Mouse (Mus musculus) heart, postnatal 14 days (tissue): ENCODE data around the gene Olfr1254. TPM values are rescaled to one million over a fixed set of nuclear protein-coding genes. Genes with fewer than 3 reads are reported as not detected.

Experiments
- DNase-seq, 2 experiments: peaks; one replicate each; pipeline ENCODE4 v3.0.0; 2021 to 2022
- intact Hi-C: fragments of 180-260 bp; cut with DNase I; formaldehyde crosslinking; loops from one replicate; pipeline ENCODE4 v1.15.1; 2025
- long read RNA-seq, 2 experiments: library from polyadenylated mRNA; stranded (forward); transcript quantifications; one replicate each; pipeline ENCODE4 v2.0.0; 2021
- total RNA-seq, 2 experiments: library from RNA; stranded (reverse); gene quantifications; 2 replicates each; pipeline ENCODE4 v1.2.3; 2021

Olfr1254 gene
- not detected for total RNA-seq
- long read RNA-seq, experiment 1: 0 reads
- long read RNA-seq, experiment 2: 0 reads

GRCm38 (mm10) chr2:89793519-89793918, at the start of gene Olfr1254:
Olfr1254 (minus strand) TSS chr2:89793619.
- DNase-seq: no peak
- intact Hi-C loops: no loop called here

GRCm38 (mm10) chr2:89841455-89841854, 48.0 kb upstream of the Olfr1254 start, which contains the start of gene Olfr1256:
Olfr1256 (minus strand) TSS chr2:89841555.
- intact Hi-C loops: no loop called here
- no peak for DNase-seq

GRCm38 (mm10) chr2:89820216-89820615, 26.8 kb upstream of the Olfr1254 start:
- intact Hi-C loops: no loop called here
- DNase-seq: no peak

GRCm38 (mm10) chr2:89811751-89812150, 18.3 kb upstream of the Olfr1254 start, which contains the start of gene Olfr1255:
Olfr1255 (plus strand) TSS chr2:89812051.
- intact Hi-C loops: no loop called here
- no peak for DNase-seq

GRCm38 (mm10) chr2:89810751-89811150, 17.3 kb upstream of the Olfr1254 start:
- no peak for DNase-seq
- intact Hi-C loops: no loop called here

GRCm38 (mm10) chr2:89799583-89799982, 6.2 kb upstream of the Olfr1254 start:
- DNase-seq: no peak
- intact Hi-C loops: no loop called here

GRCm38 (mm10) chr2:89756990-89757389, 36.4 kb downstream of the Olfr1254 start, which contains the start of gene Olfr1253:
Olfr1253 (minus strand) TSS chr2:89757090.
- DNase-seq: no peak
- intact Hi-C loops: no loop called here

Other genes starting within 250 kb of the Olfr1254 start
- gene Olfr1245, start 215.2 kb downstream of the Olfr1254 start, total RNA-seq: not detected
- not detected for gene Olfr1246, start 200.5 kb downstream of the Olfr1254 start, total RNA-seq
- not detected for gene Olfr1247, start 179.5 kb downstream of the Olfr1254 start, total RNA-seq
- not detected for gene Olfr1248, start 175.4 kb downstream of the Olfr1254 start, total RNA-seq
- not detected for gene Olfr1249, start 158.6 kb downstream of the Olfr1254 start, total RNA-seq
- gene Olfr1250, start 132.2 kb downstream of the Olfr1254 start, total RNA-seq: not detected
- not detected for gene Olfr1251, start 121.7 kb downstream of the Olfr1254 start, total RNA-seq
- not detected for gene Olfr1252, start 68.6 kb downstream of the Olfr1254 start, total RNA-seq
- not detected for gene Olfr1253, start 36.5 kb downstream of the Olfr1254 start, total RNA-seq
- gene Olfr1255, start 18.4 kb upstream of the Olfr1254 start, total RNA-seq: not detected
- gene Olfr1256, start 47.9 kb upstream of the Olfr1254 start, total RNA-seq: not detected
- gene Olfr48, start 54.6 kb upstream of the Olfr1254 start, total RNA-seq: not detected
- gene Olfr1257, start 84.8 kb upstream of the Olfr1254 start, total RNA-seq: not detected
- gene Olfr1258, start 133.7 kb upstream of the Olfr1254 start, total RNA-seq: not detected
- gene Olfr1259, start 155.0 kb upstream of the Olfr1254 start, total RNA-seq: not detected
- not detected for gene Olfr1260, start 180.7 kb upstream of the Olfr1254 start, total RNA-seq
- gene Olfr1261, start 197.6 kb upstream of the Olfr1254 start, total RNA-seq: not detected
- not detected for gene Olfr1262, start 206.5 kb upstream of the Olfr1254 start, total RNA-seq
- gene Olfr1263, start 218.5 kb upstream of the Olfr1254 start, total RNA-seq: not detected
- gene Olfr1264, start 232.0 kb upstream of the Olfr1254 start, total RNA-seq: not detected
- gene Olfr1265, start 241.7 kb upstream of the Olfr1254 start, total RNA-seq: not detected